Mouse (Mus musculus) myocyte (in vitro differentiated cells): ENCODE measurements around the gene Prr12.

Source experiments
- E2F4 ChIP-seq: IDR thresholded peaks from one replicate; pipeline ENCODE4 v1.6.1; 2011; ENCODE audit warnings: mild to moderate bottlenecking, control low read depth, moderate library complexity; ENCODE audit not compliant: insufficient read depth
- MYOG ChIP-seq, 3 experiments: IDR thresholded peaks; one replicate each; pipeline ENCODE4 v1.6.1; 2011; ENCODE audit warnings: control low read depth in 2 of 3, low read depth in 2 of 3, mild to moderate bottlenecking in 2 of 3; ENCODE audit not compliant: insufficient read length in 2 of 3, control insufficient read depth in 1 of 3, insufficient read depth in 1 of 3
- POLR2AphosphoS2 ChIP-seq: IDR thresholded peaks from one replicate; pipeline ENCODE4 v1.6.1; 2011; ENCODE audit warnings: low read depth, control low read depth; ENCODE audit not compliant: insufficient read length
- TCF12 ChIP-seq: IDR thresholded peaks from one replicate; pipeline ENCODE4 v1.6.1; 2011; ENCODE audit warnings: mild to moderate bottlenecking, control low read depth; ENCODE audit not compliant: poor library complexity, insufficient read depth, severe bottlenecking

- TF ChIP-seq MYOG (IDR thresholded peaks at IDR 0.05; ENCODE audit: control insufficient read depth in 1 of 3, insufficient read depth in 1 of 3, insufficient read length in 2 of 3, low read depth in 2 of 3) (no peak), TCF12 (no peak), E2F4 (no peak), POLR2AphosphoS2 (no peak)
These were observed 5.8 kb downstream of the Prr12 start for GRCm38 (mm10) chr7:45046853-45047350.
